Mouse (Mus musculus) limb, embryonic 11.5 days (tissue): ENCODE data around the gene Cdc42ep4. TPM values are rescaled to one million over a fixed set of nuclear protein-coding genes. Genes with fewer than 3 reads are reported as not detected.

ENCODE experiments used
- ATAC-seq: fragments of 200-750 bp; cut with Nextera tagmentation; 2 replicates; pipeline ENCODE4 v1.8.0; 2017; ENCODE audit warnings: low read depth; ENCODE audit not compliant: insufficient number of reproducible peaks, low FRiP score, low TSS enrichment
- DNase-seq: peaks from one replicate; pipeline ENCODE4 v3.0.0-alpha.2; 2015; ENCODE audit warnings: low spot score
- H3K27ac ChIP-seq: fragments of 300-500 bp; sonication (generic); replicated peaks from 2 replicates; pipeline ENCODE4 v1.5.1; 2014; ENCODE audit warnings: low read depth, mild to moderate bottlenecking, low read length
- H3K27me3 ChIP-seq: fragments of 300-500 bp; sonication (generic); 2 replicates; pipeline ENCODE4 v1.6.1; 2014; ENCODE audit warnings: mild to moderate bottlenecking, low read length, mixed read lengths; ENCODE audit not compliant: control insufficient read depth, insufficient read depth
- H3K36me3 ChIP-seq: fragments of 300-500 bp; sonication (generic); 2 replicates; pipeline ENCODE4 v1.6.1; 2014; ENCODE audit warnings: mild to moderate bottlenecking, low read length, moderate library complexity, mixed read lengths; ENCODE audit not compliant: control insufficient read depth, insufficient read depth
- H3K4me1 ChIP-seq: fragments of 300-500 bp; sonication (generic); 2 replicates; pipeline ENCODE4 v1.6.1; 2014; ENCODE audit warnings: low read length, mixed read lengths; ENCODE audit not compliant: control insufficient read depth, insufficient read depth
- H3K4me2 ChIP-seq: fragments of 300-500 bp; sonication (generic); 2 replicates; pipeline ENCODE4 v1.6.1; 2014; ENCODE audit warnings: low read depth, mild to moderate bottlenecking, moderate library complexity; ENCODE audit not compliant: severe bottlenecking
- H3K4me3 ChIP-seq: fragments of 300-500 bp; sonication (generic); 2 replicates; pipeline ENCODE4 v1.5.1; 2014; ENCODE audit warnings: low read depth, low read length
- H3K9ac ChIP-seq: fragments of 300-500 bp; sonication (generic); 2 replicates; pipeline ENCODE4 v1.6.1; 2014; ENCODE audit warnings: mild to moderate bottlenecking, low read length
- H3K9me3 ChIP-seq: fragments of 300-500 bp; sonication (generic); 2 replicates; pipeline ENCODE4 v1.6.1; 2016; ENCODE audit warnings: low read length; ENCODE audit not compliant: control insufficient read depth
- WGBS: fragments of 180-500 bp; shearing (Covaris S2); extraction: QIAGEN DNeasy Blood & Tissue Kit; methylation state at CpG from one replicate; pipeline ENCODE4 v1.1.7; 2014; 5-methylcytosine and 5-hydroxymethylcytosine counted together
- polyA plus RNA-seq: library from polyadenylated mRNA; unstranded; fragments of >200 nt; fragmentation: Nextera tagmentation; extraction: Ambion mirVana; gene quantifications from 2 replicates; pipeline ENCODE4 v1.2.1, GENCODE M21; 2014

Cdc42ep4 gene
- polyA plus RNA-seq, 1 experiment from 2014 or later: 75.4 TPM

- Histone ChIP-seq H3K4me2 (peak overlapping the region; percentile 3; the same call in 1 of the 2 replicates), H3K4me1 (peaks cover 15% of the 10 kb centered on the region), H3K36me3 (no peaks in the 10 kb centered on the region), H3K9me3 (no peaks in the 10 kb centered on the region), H3K27me3 (no peaks in the 10 kb centered on the region), H3K9ac (no peak overlapping the region), H3K4me3 (no peak overlapping the region), H3K27ac (no peak overlapping the region)
- 39% methylated on average over 6 of the region's 6 CpGs for whole genome bisulfite sequencing
- DNase-seq (no peak), ATAC-seq (no peak)
Measured at GRCm38 (mm10) chr11:113779680-113780041, 28.0 kb upstream of the Cdc42ep4 start.

DNA sequence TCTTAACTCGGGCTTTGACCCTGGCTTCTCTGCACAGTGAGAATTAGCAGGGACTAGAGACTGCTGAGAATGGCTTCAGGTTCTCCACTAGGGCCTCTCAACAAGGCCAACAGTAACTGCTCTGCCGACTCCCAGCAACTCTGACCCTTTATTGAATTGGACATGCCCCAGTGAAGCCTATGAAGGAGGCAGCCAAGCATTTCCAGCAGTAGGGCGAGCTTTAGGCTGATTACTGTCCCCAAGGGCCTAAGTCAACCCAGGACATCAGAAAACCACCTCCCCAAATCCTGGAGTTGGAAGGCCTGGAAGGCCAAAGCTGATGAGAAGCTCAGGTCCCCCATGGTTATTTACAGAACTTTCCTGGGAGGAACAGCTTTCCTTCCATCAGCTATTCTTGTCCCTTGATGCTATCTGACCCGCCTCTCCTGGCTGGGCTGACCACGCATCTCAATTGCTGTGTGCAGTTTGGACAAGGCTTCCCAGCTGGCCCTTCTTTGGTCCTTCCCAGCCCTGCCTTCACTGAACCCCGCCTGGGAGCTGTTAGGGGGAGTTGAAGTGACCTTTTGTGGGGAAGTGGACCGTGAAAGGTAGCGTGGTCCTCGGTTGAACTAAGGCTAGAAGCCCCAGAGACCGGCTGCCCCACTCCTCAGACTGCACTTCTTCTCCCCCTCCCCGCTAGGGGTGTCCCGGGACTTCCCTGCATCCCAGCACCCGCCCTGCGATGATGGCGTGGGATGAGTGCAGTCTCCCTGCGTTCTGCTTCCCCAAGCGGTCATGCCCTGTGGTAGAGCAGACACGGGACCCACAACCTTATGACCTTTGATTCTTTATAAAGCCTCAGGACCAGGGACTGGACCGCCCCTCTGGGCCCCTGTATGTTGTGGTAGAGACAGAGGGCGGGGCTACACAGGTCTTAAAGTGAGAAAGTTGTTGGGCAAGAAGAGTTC lies 27.3 kb upstream of the Cdc42ep4 start:
- ATAC-seq (no peak), DNase-seq (no peak)
- Histone ChIP-seq H3K9ac (no peak overlapping the region), H3K27ac (no peak overlapping the region; the same call in 1 of the 2 replicates), H3K9me3 (no peaks in the 10 kb centered on the region), H3K4me3 (no peak overlapping the region), H3K36me3 (no peaks in the 10 kb centered on the region), H3K4me2 (peak overlapping the region; percentile 3; the same call in 1 of the 2 replicates), H3K27me3 (no peaks in the 10 kb centered on the region), H3K4me1 (peaks cover 11% of the 10 kb centered on the region)
- WGBS: 41% methylated on average over 20 of the region's 20 CpGs

- Histone ChIP-seq H3K36me3 (no peaks in the 10 kb centered on the region), H3K4me3 (no peak overlapping the region), H3K9me3 (no peaks in the 10 kb centered on the region), H3K27me3 (no peaks in the 10 kb centered on the region), H3K4me2 (no peak overlapping the region), H3K27ac (no peak overlapping the region), H3K9ac (no peak overlapping the region), H3K4me1 (peaks cover 11% of the 10 kb centered on the region)
- whole genome bisulfite sequencing: 73% methylated on average over 8 of the region's 8 CpGs
- ATAC-seq (no peak), DNase-seq (no peak)
Measured at GRCm38 (mm10) chr11:113777878-113778464, 26.3 kb upstream of the Cdc42ep4 start.

DNA sequence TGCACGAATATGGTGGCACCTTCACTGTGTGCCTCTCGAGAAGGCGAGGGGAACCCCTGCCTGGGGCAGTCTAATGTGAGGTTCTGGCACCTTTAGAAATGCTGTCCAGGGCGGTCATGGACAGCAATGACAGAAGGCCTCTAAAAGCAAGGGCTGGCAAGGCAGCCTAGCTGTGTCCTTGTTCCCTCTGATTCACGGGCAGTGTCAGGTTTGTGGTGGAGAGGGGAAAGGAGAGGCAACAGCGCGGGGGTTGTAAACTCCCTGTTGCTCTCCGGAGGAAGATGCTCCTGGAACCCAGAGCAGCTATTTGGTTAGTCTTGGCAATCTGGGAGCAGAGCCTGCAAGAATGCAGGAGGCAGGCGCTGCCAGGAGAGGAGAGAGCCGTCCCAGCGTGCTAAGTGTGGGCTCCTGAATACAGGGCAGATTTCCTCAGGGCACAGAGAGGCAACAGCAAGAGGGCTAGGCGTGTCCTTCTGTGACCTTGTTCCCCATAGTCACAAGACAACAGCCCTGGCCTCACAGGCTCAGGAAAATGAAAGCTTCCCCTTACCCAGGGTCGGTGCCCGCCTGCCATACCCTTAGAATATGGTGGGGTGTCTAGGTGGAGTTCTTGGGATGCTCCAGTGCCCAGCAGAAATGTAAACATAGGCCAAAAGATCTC lies 25.3 kb upstream of the Cdc42ep4 start:
- H3K27me3 ChIP-seq: no peaks in the 10 kb centered on the region
- H3K4me3 ChIP-seq: no peak overlapping the region
- no peak overlapping the region for H3K9ac ChIP-seq
- no peaks in the 10 kb centered on the region for H3K9me3 ChIP-seq
- ATAC-seq: no peak
- H3K4me2 ChIP-seq: no peak overlapping the region
- peaks cover 11% of the 10 kb centered on the region for H3K4me1 ChIP-seq
- no peak for DNase-seq
- 61% methylated on average over 14 of the region's 14 CpGs for WGBS
- no peak overlapping the region for H3K27ac ChIP-seq
- no peaks in the 10 kb centered on the region for H3K36me3 ChIP-seq

GRCm38 (mm10) chr11:113774773-113775172 lies 23.1 kb upstream of the Cdc42ep4 start:
- DNase-seq (no peak), ATAC-seq (no peak)
- H3K4me1 ChIP-seq: peaks cover 11% of the 10 kb centered on the region
- H3K9ac ChIP-seq: no peak overlapping the region
- H3K36me3 ChIP-seq: no peaks in the 10 kb centered on the region
- 89% methylated on average over 3 of the region's 3 CpGs for WGBS
- H3K4me3 ChIP-seq: no peak overlapping the region
- H3K9me3 ChIP-seq: no peaks in the 10 kb centered on the region
- no peaks in the 10 kb centered on the region for H3K27me3 ChIP-seq
- H3K27ac ChIP-seq: no peak overlapping the region
- no peak overlapping the region for H3K4me2 ChIP-seq

DNA sequence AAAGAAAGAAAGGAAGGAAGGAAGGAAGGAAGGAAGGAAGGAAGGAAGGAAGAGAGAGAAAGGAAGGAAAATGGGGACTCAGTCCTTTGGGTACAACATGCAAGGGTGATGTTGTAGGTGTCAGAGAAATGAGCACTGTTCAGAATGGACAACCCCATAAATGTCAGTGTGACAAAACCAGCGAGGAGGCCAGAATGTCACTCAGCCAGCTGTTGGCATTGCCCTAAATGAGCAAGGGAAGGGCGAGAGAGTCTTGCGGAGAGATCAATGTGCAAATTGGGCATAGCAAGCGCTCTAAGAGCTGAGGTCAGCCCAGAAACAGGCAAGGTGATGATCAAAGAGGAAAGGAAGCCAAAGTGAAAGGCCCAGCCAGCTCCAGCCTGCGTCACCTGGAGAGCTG lies 21.5 kb upstream of the Cdc42ep4 start:
- H3K27me3 ChIP-seq: no peaks in the 10 kb centered on the region
- no peak for ATAC-seq
- H3K4me2 ChIP-seq: no peak overlapping the region
- no peak overlapping the region for H3K27ac ChIP-seq
- H3K4me3 ChIP-seq: no peak overlapping the region
- no peak for DNase-seq
- no peaks in the 10 kb centered on the region for H3K9me3 ChIP-seq
- whole genome bisulfite sequencing: 80% methylated on average over 5 of the region's 5 CpGs
- no peak overlapping the region for H3K9ac ChIP-seq
- no peaks in the 10 kb centered on the region for H3K36me3 ChIP-seq
- H3K4me1 ChIP-seq: 0 out of 2 replicates have a peak, but pooled peaks cover 2% of the 10 kb centered on the region

DNA sequence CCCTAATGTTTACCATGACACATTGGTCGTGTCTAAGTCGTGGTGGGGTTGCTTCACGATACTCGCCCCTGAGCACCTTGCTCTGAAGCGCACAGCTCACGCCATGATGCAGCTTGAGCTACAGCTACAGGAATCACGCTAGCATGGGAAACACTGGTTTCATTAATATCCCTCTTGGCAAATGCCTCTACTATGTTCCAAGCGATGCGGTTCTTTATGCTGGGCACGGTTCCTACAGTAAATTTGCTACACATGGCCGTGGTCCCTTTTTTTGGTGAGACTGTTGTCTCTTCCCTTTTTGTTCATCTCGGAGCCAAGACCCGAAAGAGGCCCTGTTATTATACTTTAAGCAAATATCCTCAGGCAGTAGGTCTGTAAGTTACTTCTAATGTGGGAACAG lies 19.5 kb upstream of the Cdc42ep4 start:
- ATAC-seq: no peak
- H3K4me3 ChIP-seq: no peak overlapping the region
- H3K27me3 ChIP-seq: no peaks in the 10 kb centered on the region
- H3K4me2 ChIP-seq: no peak overlapping the region
- WGBS: 91% methylated on average over 13 of the region's 13 CpGs
- no peak for DNase-seq
- peaks cover 11% of the 10 kb centered on the region for H3K4me1 ChIP-seq
- H3K36me3 ChIP-seq: no peaks in the 10 kb centered on the region
- H3K27ac ChIP-seq: no peak overlapping the region
- H3K9me3 ChIP-seq: no peaks in the 10 kb centered on the region
- no peak overlapping the region for H3K9ac ChIP-seq

- Histone ChIP-seq H3K9ac (no peak overlapping the region), H3K4me2 (no peak overlapping the region), H3K36me3 (no peaks in the 10 kb centered on the region), H3K27ac (no peak overlapping the region), H3K4me3 (no peak overlapping the region), H3K27me3 (no peaks in the 10 kb centered on the region), H3K4me1 (peaks cover 18% of the 10 kb centered on the region), H3K9me3 (no peaks in the 10 kb centered on the region)
- DNase-seq (no peak), ATAC-seq (no peak)
- WGBS: 73% methylated on average over 3 of the region's 3 CpGs
Measured at GRCm38 (mm10) chr11:113768356-113768755, 16.7 kb upstream of the Cdc42ep4 start.
